Mouse (Mus musculus) hindbrain, embryonic 14.5 days (tissue): ENCODE data around the gene Tnrc18. TPM values are rescaled to one million over a fixed set of nuclear protein-coding genes. Genes with fewer than 3 reads are reported as not detected.

Experiments
- ATAC-seq: fragments of 200-750 bp; cut with Nextera tagmentation; 2 replicates; pipeline ENCODE4 v1.8.0; 2017; ENCODE audit warnings: moderate number of reproducible peaks, mild to moderate bottlenecking, moderate TSS enrichment, moderate library complexity; ENCODE audit not compliant: low FRiP score
- DNase-seq: peaks from one replicate; pipeline ENCODE4 v3.0.0-alpha.2; 2015; ENCODE audit warnings: low spot score
- H3K27ac ChIP-seq: fragments of 300-500 bp; sonication (generic); 2 replicates; pipeline ENCODE4 v1.5.1; 2014; ENCODE audit warnings: mild to moderate bottlenecking, moderate library complexity
- H3K27me3 ChIP-seq: fragments of 300-500 bp; sonication (generic); 2 replicates; pipeline ENCODE4 v1.6.1; 2014; ENCODE audit warnings: mild to moderate bottlenecking, low read length, mixed read lengths; ENCODE audit not compliant: control insufficient read depth, insufficient read depth
- H3K36me3 ChIP-seq: fragments of 300-500 bp; sonication (generic); replicated peaks from 2 replicates; pipeline ENCODE4 v1.6.1; 2014; ENCODE audit not compliant: control insufficient read depth, insufficient read depth
- H3K4me1 ChIP-seq: fragments of 300-500 bp; sonication (generic); replicated peaks from 2 replicates; pipeline ENCODE4 v1.6.1; 2014; ENCODE audit warnings: antibody characterized with exemption, low read length, mixed read lengths; ENCODE audit not compliant: control insufficient read depth, insufficient read depth
- H3K4me2 ChIP-seq: fragments of 300-500 bp; sonication (generic); replicated peaks from 2 replicates; pipeline ENCODE4 v1.6.1; 2014; ENCODE audit warnings: mild to moderate bottlenecking, moderate library complexity
- H3K4me3 ChIP-seq: fragments of 300-500 bp; sonication (generic); replicated peaks from 2 replicates; pipeline ENCODE4 v1.5.1; 2014; ENCODE audit warnings: mild to moderate bottlenecking, low read length
- H3K9ac ChIP-seq: fragments of 300-500 bp; sonication (generic); 2 replicates; pipeline ENCODE4 v1.6.1; 2014
- H3K9me3 ChIP-seq: fragments of 300-500 bp; sonication (generic); 2 replicates; pipeline ENCODE4 v1.6.1; 2016; ENCODE audit warnings: low read length; ENCODE audit not compliant: control insufficient read depth
- WGBS: fragments of 180-500 bp; shearing (Covaris S2); extraction: QIAGEN DNeasy Blood & Tissue Kit; methylation state at CpG from one replicate; pipeline ENCODE4 v1.1.7; 2014; 5-methylcytosine and 5-hydroxymethylcytosine counted together
- polyA plus RNA-seq: library from polyadenylated mRNA; unstranded; fragments of >200 nt; fragmentation: Nextera tagmentation; extraction: Ambion mirVana; gene quantifications from 2 replicates; pipeline ENCODE4 v1.2.1, GENCODE M21; 2014

Gene Tnrc18
- polyA plus RNA-seq, 1 experiment from 2014 or later: 38.9 TPM

GRCm38 (mm10) chr5:142812621-142812975 lies 4.9 kb downstream of the Tnrc18 start:
- peaks cover 27% of the 10 kb centered on the region for H3K36me3 ChIP-seq
- ATAC-seq (no peak), DNase-seq (no peak)
- peak overlapping the region; percentile 100 for H3K27ac ChIP-seq
- no peaks in the 10 kb centered on the region for H3K9me3 ChIP-seq
- peak overlapping the region; percentile 98 for H3K4me3 ChIP-seq
- H3K9ac ChIP-seq: peak overlapping the region; percentile 100
- no peaks in the 10 kb centered on the region for H3K27me3 ChIP-seq
- WGBS: 3% methylated on average over 8 of the region's 8 CpGs
- H3K4me1 ChIP-seq: peaks cover 42% of the 10 kb centered on the region
- peak overlapping the region; percentile 98 for H3K4me2 ChIP-seq

- peaks cover 42% of the 10 kb centered on the region for H3K4me1 ChIP-seq
- H3K4me3 ChIP-seq: peak overlapping the region; percentile 98
- H3K27ac ChIP-seq: peak overlapping the region; percentile 100
- peak overlapping the region; percentile 98 for H3K4me2 ChIP-seq
- peaks cover 31% of the 10 kb centered on the region for H3K36me3 ChIP-seq
- H3K9ac ChIP-seq: peak overlapping the region; percentile 100
- 21% methylated on average over 8 of the region's 8 CpGs for WGBS
- ATAC-seq: no peak
- no peak for DNase-seq
- no peaks in the 10 kb centered on the region for H3K27me3 ChIP-seq
- no peaks in the 10 kb centered on the region for H3K9me3 ChIP-seq
These were observed 5.5 kb downstream of the Tnrc18 start for GRCm38 (mm10) chr5:142811870-142812443.

- Histone ChIP-seq H3K4me2 (peak overlapping the region; percentile 98), H3K4me3 (peak overlapping the region; percentile 98), H3K36me3 (peaks cover 41% of the 10 kb centered on the region), H3K4me1 (peaks cover 42% of the 10 kb centered on the region), H3K27me3 (no peaks in the 10 kb centered on the region), H3K9ac (peak overlapping the region; percentile 100), H3K27ac (peak overlapping the region; percentile 62; the same call in 1 of the 2 replicates), H3K9me3 (no peaks in the 10 kb centered on the region)
- 15% methylated on average over 20 of the region's 20 CpGs for WGBS
- no peak for ATAC-seq
- DNase-seq: no peak
These were observed 6.5 kb downstream of the Tnrc18 start for GRCm38 (mm10) chr5:142810710-142811599.

- Histone ChIP-seq H3K27me3 (no peaks in the 10 kb centered on the region), H3K9ac (no peak overlapping the region), H3K27ac (no peak overlapping the region), H3K4me3 (no peak overlapping the region), H3K4me2 (no peak overlapping the region), H3K4me1 (peaks cover 58% of the 10 kb centered on the region), H3K9me3 (no peaks in the 10 kb centered on the region), H3K36me3 (peaks cover 55% of the 10 kb centered on the region)
- ATAC-seq (no peak), DNase-seq (no peak)
- WGBS: 74% methylated on average over 7 of the region's 7 CpGs
These were observed 9.8 kb downstream of the Tnrc18 start for GRCm38 (mm10) chr5:142807661-142808060.

- Histone ChIP-seq H3K27me3 (no peaks in the 10 kb centered on the region), H3K9ac (no peak overlapping the region), H3K4me2 (no peak overlapping the region), H3K36me3 (peaks cover 34% of the 10 kb centered on the region), H3K9me3 (no peaks in the 10 kb centered on the region), H3K4me1 (peaks cover 57% of the 10 kb centered on the region), H3K27ac (peak overlapping the region; percentile 61; the same call in 1 of the 2 replicates), H3K4me3 (no peak overlapping the region)
- 86% methylated on average over 1 of the region's 1 CpGs for WGBS
- ATAC-seq (no peak), DNase-seq (no peak)
These were observed 13.7 kb downstream of the Tnrc18 start for GRCm38 (mm10) chr5:142803746-142804145.

GRCm38 (mm10) chr5:142802884-142803283 lies 14.6 kb downstream of the Tnrc18 start:
- Histone ChIP-seq H3K27ac (no peak overlapping the region), H3K9me3 (no peaks in the 10 kb centered on the region), H3K27me3 (no peaks in the 10 kb centered on the region), H3K4me2 (no peak overlapping the region), H3K9ac (no peak overlapping the region), H3K4me1 (peaks cover 65% of the 10 kb centered on the region), H3K36me3 (peaks cover 30% of the 10 kb centered on the region), H3K4me3 (no peak overlapping the region)
- no peak for ATAC-seq
- WGBS: 84% methylated on average over 4 of the region's 4 CpGs
- DNase-seq: no peak

- no peak for DNase-seq
- 51% methylated on average over 2 of the region's 2 CpGs for WGBS
- Histone ChIP-seq H3K4me1 (peaks cover 72% of the 10 kb centered on the region), H3K4me3 (no peak overlapping the region), H3K27me3 (no peaks in the 10 kb centered on the region), H3K27ac (no peak overlapping the region), H3K9me3 (no peaks in the 10 kb centered on the region), H3K4me2 (peak overlapping the region; percentile 5; the same call in 1 of the 2 replicates), H3K36me3 (peaks cover 24% of the 10 kb centered on the region), H3K9ac (0 out of 2 replicates have a peak overlapping the region, but pooled peaks have one; percentile 8)
- ATAC-seq: no peak
These were observed 15.5 kb downstream of the Tnrc18 start for GRCm38 (mm10) chr5:142801977-142802376.

GRCm38 (mm10) chr5:142800656-142801055 lies 16.8 kb downstream of the Tnrc18 start:
- Histone ChIP-seq H3K9me3 (no peaks in the 10 kb centered on the region), H3K4me3 (no peak overlapping the region), H3K4me1 (peaks cover 72% of the 10 kb centered on the region), H3K9ac (peak overlapping the region; percentile 20; the same call in 1 of the 2 replicates), H3K4me2 (peak overlapping the region; percentile 7; the same call in 1 of the 2 replicates), H3K27ac (no peak overlapping the region), H3K36me3 (peaks cover 12% of the 10 kb centered on the region; the same call in 1 of the 2 replicates), H3K27me3 (no peaks in the 10 kb centered on the region)
- no peak for DNase-seq
- 22% methylated on average over 6 of the region's 6 CpGs for WGBS
- no peak for ATAC-seq

- Histone ChIP-seq H3K9me3 (no peaks in the 10 kb centered on the region), H3K4me1 (peaks cover 68% of the 10 kb centered on the region), H3K9ac (0 out of 2 replicates have a peak overlapping the region, but pooled peaks have one; percentile 20), H3K4me2 (no peak overlapping the region), H3K4me3 (no peak overlapping the region), H3K36me3 (peaks cover 12% of the 10 kb centered on the region; the same call in 1 of the 2 replicates), H3K27me3 (no peaks in the 10 kb centered on the region), H3K27ac (no peak overlapping the region)
- no peak for DNase-seq
- ATAC-seq: no peak
- 25% methylated on average over 8 of the region's 8 CpGs for WGBS
These were observed 17.3 kb downstream of the Tnrc18 start for GRCm38 (mm10) chr5:142800198-142800597.
